Mouse (Mus musculus) brain, embryonic 14.5 days (tissue): ENCODE results near the gene Tcaim.

ENCODE experiments used
- CTCF ChIP-seq: fragments of 200-500 bp; IDR thresholded peaks from 2 replicates; pipeline ENCODE4 v1.5.1; 2012; ENCODE audit warnings: inconsistent platforms, mild to moderate bottlenecking, moderate library complexity, borderline replicate concordance; ENCODE audit not compliant: insufficient read depth, insufficient read length; ENCODE audit errors: extremely low read depth
- POLR2A ChIP-seq: fragments of 200-500 bp; IDR thresholded peaks from 2 replicates; pipeline ENCODE4 v1.6.1; 2012; ENCODE audit warnings: mild to moderate bottlenecking, inconsistent platforms, borderline replicate concordance; ENCODE audit not compliant: poor library complexity, insufficient read depth, insufficient read length, severe bottlenecking; ENCODE audit errors: extremely low read depth

DNA sequence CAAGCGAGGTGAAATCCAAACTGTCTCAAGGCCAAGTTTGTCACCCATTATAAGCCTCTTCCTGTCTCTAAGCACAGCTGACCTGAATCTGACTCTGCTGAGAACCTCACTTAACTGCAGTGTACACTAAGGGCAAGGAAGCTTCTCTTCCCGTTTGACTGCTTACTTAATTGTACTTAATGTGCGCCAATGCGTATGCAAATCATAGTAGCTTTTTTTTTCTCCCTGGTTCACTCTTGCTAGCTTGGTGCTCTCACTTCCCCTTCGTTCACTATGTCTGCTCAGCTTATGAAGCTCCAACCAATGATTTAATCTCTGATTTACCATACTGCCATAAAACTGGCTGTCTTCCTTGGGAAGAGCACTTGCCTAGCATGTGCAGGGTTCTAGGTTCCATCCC, 20.1 kb upstream of the Tcaim start:
- TF ChIP-seq CTCF, result no peak
- no peak for TF ChIP-seq POLR2A
